Mouse (Mus musculus) limb, embryonic 11.5 days (tissue): ENCODE results near the gene Pklr. TPM values are rescaled to one million over a fixed set of nuclear protein-coding genes. Genes with fewer than 3 reads are reported as not detected.

Experiments
- ATAC-seq: fragments of 200-750 bp; cut with Nextera tagmentation; 2 replicates; pipeline ENCODE4 v1.8.0; 2017; ENCODE audit warnings: low read depth; ENCODE audit not compliant: insufficient number of reproducible peaks, low FRiP score, low TSS enrichment
- DNase-seq: peaks from one replicate; pipeline ENCODE4 v3.0.0-alpha.2; 2015; ENCODE audit warnings: low spot score
- H3K27ac ChIP-seq: fragments of 300-500 bp; sonication (generic); replicated peaks from 2 replicates; pipeline ENCODE4 v1.5.1; 2014; ENCODE audit warnings: low read depth, mild to moderate bottlenecking, low read length
- H3K27me3 ChIP-seq: fragments of 300-500 bp; sonication (generic); 2 replicates; pipeline ENCODE4 v1.6.1; 2014; ENCODE audit warnings: mild to moderate bottlenecking, low read length, mixed read lengths; ENCODE audit not compliant: control insufficient read depth, insufficient read depth
- H3K36me3 ChIP-seq: fragments of 300-500 bp; sonication (generic); 2 replicates; pipeline ENCODE4 v1.6.1; 2014; ENCODE audit warnings: mild to moderate bottlenecking, low read length, moderate library complexity, mixed read lengths; ENCODE audit not compliant: control insufficient read depth, insufficient read depth
- H3K4me1 ChIP-seq: fragments of 300-500 bp; sonication (generic); 2 replicates; pipeline ENCODE4 v1.6.1; 2014; ENCODE audit warnings: low read length, mixed read lengths; ENCODE audit not compliant: control insufficient read depth, insufficient read depth
- H3K4me2 ChIP-seq: fragments of 300-500 bp; sonication (generic); 2 replicates; pipeline ENCODE4 v1.6.1; 2014; ENCODE audit warnings: low read depth, mild to moderate bottlenecking, moderate library complexity; ENCODE audit not compliant: severe bottlenecking
- H3K4me3 ChIP-seq: fragments of 300-500 bp; sonication (generic); 2 replicates; pipeline ENCODE4 v1.5.1; 2014; ENCODE audit warnings: low read depth, low read length
- H3K9ac ChIP-seq: fragments of 300-500 bp; sonication (generic); 2 replicates; pipeline ENCODE4 v1.6.1; 2014; ENCODE audit warnings: mild to moderate bottlenecking, low read length
- H3K9me3 ChIP-seq: fragments of 300-500 bp; sonication (generic); 2 replicates; pipeline ENCODE4 v1.6.1; 2016; ENCODE audit warnings: low read length; ENCODE audit not compliant: control insufficient read depth
- WGBS: fragments of 180-500 bp; shearing (Covaris S2); extraction: QIAGEN DNeasy Blood & Tissue Kit; methylation state at CpG from one replicate; pipeline ENCODE4 v1.1.7; 2014; 5-methylcytosine and 5-hydroxymethylcytosine counted together
- polyA plus RNA-seq: library from polyadenylated mRNA; unstranded; fragments of >200 nt; fragmentation: Nextera tagmentation; extraction: Ambion mirVana; gene quantifications from 2 replicates; pipeline ENCODE4 v1.2.1, GENCODE M21; 2014

The Pklr gene
- polyA plus RNA-seq: 1.2 and 1.6 TPM in 2 replicates

GRCm38 (mm10) chr3:89135958-89136357, at the start of gene Pklr:
Pklr (plus strand) TSS chr3:89136142.
- H3K9me3 ChIP-seq: no peaks in the 10 kb centered on the region
- H3K4me1 ChIP-seq: no peaks in the 10 kb centered on the region
- H3K36me3 ChIP-seq: no peaks in the 10 kb centered on the region; the same call in 1 of the 2 replicates
- H3K27me3 ChIP-seq: no peaks in the 10 kb centered on the region
- ATAC-seq (no peak), DNase-seq (no peak)
- WGBS: 58% methylated on average over 3 of the region's 3 CpGs
- no peak within 1 kb of the TSS for H3K27ac ChIP-seq
- H3K4me2 ChIP-seq: no peak within 1 kb of the TSS
- H3K9ac ChIP-seq: no peak within 1 kb of the TSS
- no peak within 1 kb of the TSS for H3K4me3 ChIP-seq

DNA sequence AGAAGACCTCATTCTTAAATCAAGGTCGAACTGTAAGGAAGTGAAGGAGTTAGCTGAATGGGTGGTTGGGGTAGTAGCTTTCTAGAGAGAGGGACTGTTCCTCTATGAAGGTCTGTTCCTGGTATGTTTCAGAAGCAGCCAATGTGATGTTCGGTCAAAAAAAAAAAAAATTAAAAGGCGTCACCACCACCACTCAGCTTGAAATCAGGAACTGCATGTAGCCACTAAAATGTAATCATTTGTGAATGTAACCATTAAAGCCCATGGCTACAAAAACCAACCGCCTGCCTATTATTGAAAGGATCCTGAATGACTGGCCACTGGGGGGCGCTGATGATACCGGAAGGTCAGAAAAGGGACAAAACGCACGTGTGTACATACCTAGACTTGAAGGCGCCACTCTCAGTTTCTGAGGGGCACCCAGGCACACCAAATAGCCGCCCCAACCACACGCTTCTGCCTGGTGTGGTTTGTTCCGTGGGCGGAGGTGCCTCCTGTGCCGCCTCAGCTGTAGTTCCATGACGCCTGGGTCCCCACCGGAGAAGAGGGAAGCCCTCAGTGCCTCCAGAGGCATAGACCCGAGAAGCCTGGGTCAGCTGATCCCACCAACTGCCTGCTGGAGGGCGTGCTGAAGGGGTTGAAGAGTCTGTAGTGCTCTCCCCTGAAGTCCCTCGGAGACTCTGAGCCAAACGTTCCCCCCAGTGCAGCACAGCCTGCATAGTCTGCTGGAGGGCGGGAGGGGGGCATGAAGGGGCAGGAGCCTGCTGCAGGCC, 48.4 kb upstream of the Pklr start:
- Histone ChIP-seq H3K27ac (no peak overlapping the region), H3K4me1 (peaks cover 25% of the 10 kb centered on the region), H3K4me3 (no peak overlapping the region)

DNA sequence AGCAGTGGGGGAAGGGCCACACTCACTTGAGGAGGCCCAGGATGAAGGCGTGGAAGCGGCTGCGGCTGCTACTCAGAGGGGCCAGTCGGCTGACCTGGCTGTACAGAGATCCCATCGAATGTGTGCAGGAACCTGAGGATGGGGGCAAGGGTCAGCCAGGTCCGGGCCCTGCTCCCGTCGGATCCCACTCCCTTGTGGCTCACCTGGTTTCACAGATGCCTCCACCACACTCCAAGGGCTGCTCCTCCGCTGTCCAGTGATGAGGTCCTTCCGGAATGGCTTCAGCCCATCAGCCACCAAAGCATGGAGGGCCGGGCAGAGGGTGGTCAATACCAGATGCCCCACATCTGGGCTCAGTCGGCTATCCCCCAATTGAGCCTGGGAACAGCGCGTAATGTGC, 47.0 kb upstream of the Pklr start:
- DNase-seq (no peak), ATAC-seq (no peak)
- Histone ChIP-seq H3K36me3 (no peaks in the 10 kb centered on the region; the same call in 1 of the 2 replicates), H3K27ac (no peak overlapping the region; the same call in 1 of the 2 replicates), H3K4me2 (peak overlapping the region; percentile 87), H3K9me3 (no peaks in the 10 kb centered on the region), H3K9ac (no peak overlapping the region), H3K4me1 (peaks cover 29% of the 10 kb centered on the region), H3K27me3 (peaks cover 18% of the 10 kb centered on the region), H3K4me3 (no peak overlapping the region)
- WGBS: 55% methylated on average over 14 of the region's 14 CpGs

More for the DNA sequence above, 48.4 kb upstream of the Pklr start:
- peak overlapping the region; percentile 3; the same call in 1 of the 2 replicates for H3K4me2 ChIP-seq
- no peaks in the 10 kb centered on the region for H3K9me3 ChIP-seq
- H3K9ac ChIP-seq: 0 out of 2 replicates have a peak overlapping the region, but pooled peaks have one; percentile 1
- H3K36me3 ChIP-seq: no peaks in the 10 kb centered on the region
- H3K27me3 ChIP-seq: peaks cover 13% of the 10 kb centered on the region
- WGBS: 26% methylated on average over 21 of the region's 21 CpGs
- ATAC-seq (no peak), DNase-seq (peak; percentile 89)

- Histone ChIP-seq H3K9ac (peak overlapping the region; percentile 64), H3K27ac (no peak overlapping the region), H3K9me3 (no peaks in the 10 kb centered on the region), H3K4me2 (peak overlapping the region; percentile 87), H3K4me1 (peaks cover 29% of the 10 kb centered on the region), H3K27me3 (peaks cover 18% of the 10 kb centered on the region), H3K36me3 (no peaks in the 10 kb centered on the region; the same call in 1 of the 2 replicates), H3K4me3 (peak overlapping the region; percentile 61)
- ATAC-seq (peak; percentile 76), DNase-seq (peak; percentile 84)
- WGBS: 1% methylated on average over 40 of the region's 40 CpGs
Measured at GRCm38 (mm10) chr3:89089882-89090591, 45.9 kb upstream of the Pklr start.

DNA sequence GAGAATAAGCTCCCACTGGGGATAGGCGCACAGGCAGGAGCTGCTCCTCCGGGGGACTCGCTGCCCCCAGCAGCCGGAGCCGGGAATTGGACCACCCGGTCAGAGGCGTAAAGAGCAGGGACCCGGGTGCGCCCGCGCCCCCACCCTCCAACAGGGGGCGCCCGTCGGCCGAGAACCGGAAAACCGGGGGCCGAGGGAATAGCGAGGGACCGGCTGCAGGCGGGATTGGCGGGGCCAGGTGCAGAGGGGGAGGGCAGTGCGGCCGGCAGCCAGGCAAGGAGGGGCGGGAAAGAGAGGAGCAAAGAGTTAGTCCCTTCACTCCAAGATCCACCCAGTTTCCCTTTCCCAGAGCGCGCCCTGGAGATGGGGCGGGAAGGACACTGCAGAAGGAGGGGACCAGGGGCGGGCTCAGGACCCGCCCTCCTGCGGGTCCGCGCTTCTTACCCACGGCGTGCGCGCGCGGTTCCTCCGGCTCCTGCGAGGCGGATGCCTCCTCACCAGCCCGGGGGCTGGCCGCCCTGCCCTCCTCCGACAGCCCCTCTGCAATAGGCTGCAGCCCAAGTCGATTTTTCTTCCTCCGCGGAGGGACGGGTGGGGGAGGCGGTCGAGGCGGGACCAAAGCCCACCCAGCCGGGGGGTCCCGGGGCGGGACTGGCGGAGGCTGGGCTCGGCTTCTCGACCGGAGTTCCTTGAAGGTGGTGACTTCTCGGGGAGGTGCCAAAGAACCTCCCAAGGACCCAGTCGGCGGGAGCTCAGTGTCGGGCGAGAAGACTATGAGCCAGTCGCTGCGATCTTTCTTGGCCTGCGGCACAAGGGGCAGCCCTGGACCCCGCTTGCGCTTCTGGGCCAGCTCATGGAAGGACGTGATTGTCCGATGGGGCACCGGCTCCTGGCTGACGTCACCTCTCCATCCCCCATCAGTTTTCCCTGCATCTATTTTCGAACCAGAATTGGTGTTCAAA, 45.0 kb upstream of the Pklr start:
- WGBS: under 1% methylated on average over 72 of the region's 74 CpGs
- H3K27me3 ChIP-seq: peaks cover 18% of the 10 kb centered on the region
- peak; percentile 90 for DNase-seq
- peaks cover 29% of the 10 kb centered on the region for H3K4me1 ChIP-seq
- H3K4me3 ChIP-seq: peak overlapping the region; percentile 61
- H3K9me3 ChIP-seq: no peaks in the 10 kb centered on the region
- peak overlapping the region; percentile 87 for H3K4me2 ChIP-seq
- H3K27ac ChIP-seq: no peak overlapping the region
- H3K9ac ChIP-seq: peak overlapping the region; percentile 64
- H3K36me3 ChIP-seq: no peaks in the 10 kb centered on the region; the same call in 1 of the 2 replicates
- ATAC-seq: peak; percentile 65

GRCm38 (mm10) chr3:89091811-89092508, 44.0 kb upstream of the Pklr start:
- Histone ChIP-seq H3K4me2 (peak overlapping the region; percentile 87), H3K9me3 (no peaks in the 10 kb centered on the region), H3K9ac (no peak overlapping the region), H3K4me1 (peaks cover 29% of the 10 kb centered on the region), H3K4me3 (peak overlapping the region; percentile 61), H3K27ac (no peak overlapping the region), H3K27me3 (peaks cover 18% of the 10 kb centered on the region), H3K36me3 (no peaks in the 10 kb centered on the region; the same call in 1 of the 2 replicates)
- DNase-seq: peak; percentile 36
- WGBS: 6% methylated on average over 20 of the region's 20 CpGs
- no peak for ATAC-seq

DNA sequence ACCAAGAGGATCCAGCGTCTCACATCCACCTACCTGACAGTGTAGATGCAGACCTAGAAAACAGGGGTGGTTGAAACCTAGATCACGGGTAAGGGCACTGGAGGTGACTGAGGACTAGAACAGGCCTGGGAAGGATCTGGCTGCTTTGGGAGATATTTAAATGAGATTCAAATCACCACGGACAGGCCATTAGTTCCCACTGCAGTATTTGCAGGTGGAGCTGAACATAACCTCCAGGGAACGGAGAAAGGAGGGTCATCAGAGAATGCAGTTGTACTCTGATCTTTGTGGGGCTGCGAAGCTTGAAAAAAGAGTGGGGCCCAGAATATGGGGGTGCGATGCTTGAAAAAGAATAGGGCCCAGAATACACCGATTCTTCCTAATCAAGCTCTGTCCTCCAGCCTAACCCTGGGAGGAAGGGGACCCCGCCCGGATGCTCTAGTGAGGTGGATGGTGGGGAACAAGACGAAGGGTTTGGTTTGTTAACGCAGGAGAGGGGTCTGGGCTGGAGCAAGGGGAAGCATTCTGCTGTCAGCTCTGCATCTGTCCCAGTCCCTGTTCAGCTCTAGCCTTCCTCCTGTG, 43.3 kb upstream of the Pklr start:
- peaks cover 28% of the 10 kb centered on the region for H3K4me1 ChIP-seq
- WGBS: 16% methylated on average over 11 of the region's 11 CpGs
- H3K36me3 ChIP-seq: no peaks in the 10 kb centered on the region; the same call in 1 of the 2 replicates
- H3K27ac ChIP-seq: no peak overlapping the region
- H3K27me3 ChIP-seq: peaks cover 18% of the 10 kb centered on the region
- no peaks in the 10 kb centered on the region for H3K9me3 ChIP-seq
- peak overlapping the region; percentile 50 for H3K4me2 ChIP-seq
- H3K9ac ChIP-seq: no peak overlapping the region
- H3K4me3 ChIP-seq: peak overlapping the region; percentile 19
- ATAC-seq (no peak), DNase-seq (no peak)
